Mouse (Mus musculus): ENCODE results near the gene Baz1b. TPM values are rescaled to one million over a fixed set of nuclear protein-coding genes. Genes with fewer than 3 reads are reported as not detected.

The Baz1b gene
- polyA plus RNA-seq, 1 experiment from 2014 or later = 40.4 TPM

DNA sequence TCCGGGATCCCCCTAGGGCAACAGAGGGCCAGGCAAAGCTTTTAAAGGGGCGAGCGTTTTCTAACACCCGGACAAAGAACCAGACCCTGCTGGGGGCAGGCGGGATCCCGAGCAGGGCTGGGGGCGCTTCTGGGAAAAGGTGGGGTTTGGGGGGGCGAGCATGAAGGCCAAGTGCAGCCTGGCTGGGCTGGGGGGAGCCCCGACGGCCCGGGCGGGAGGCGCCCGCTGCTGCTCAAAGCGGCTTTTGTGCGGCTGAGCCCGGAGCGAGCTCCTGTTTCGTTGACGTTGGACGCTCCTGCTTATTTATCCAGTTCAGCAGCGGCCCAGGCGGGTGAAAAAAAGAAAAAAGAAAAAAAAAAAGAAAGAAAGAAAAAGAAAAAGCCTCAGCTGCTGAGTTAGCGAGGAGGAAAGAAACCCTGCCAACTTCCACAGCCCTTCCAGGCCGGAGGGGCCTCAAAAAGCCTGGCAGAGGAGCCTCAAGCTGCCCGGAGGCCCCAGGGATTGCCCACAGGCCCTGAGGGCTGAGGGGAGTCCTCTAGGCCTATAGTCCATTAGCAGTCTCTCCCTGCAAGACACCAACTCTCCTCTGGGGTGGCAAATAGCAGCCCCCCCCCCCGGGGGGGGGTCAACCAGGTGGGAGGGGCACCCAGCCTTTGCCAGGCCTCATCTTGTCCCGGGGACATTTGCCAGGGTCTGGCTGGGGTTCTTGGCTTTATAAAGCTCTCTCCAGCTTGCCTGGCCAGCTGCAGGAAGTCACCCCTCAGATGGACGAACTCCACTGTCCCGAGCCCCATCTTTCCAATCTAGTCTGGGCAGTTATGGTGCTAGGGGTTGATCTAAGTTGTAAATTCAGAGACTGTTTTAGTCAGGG is 71.5 kb downstream of the Baz1b start:
- no peak for ATAC-seq (replicated peaks; ENCODE audit: low FRiP score)
- H3K4me3 ChIP-seq (replicated peaks) = peak overlapping the region; percentile 33
- H3K9ac ChIP-seq = peak overlapping the region; percentile 45
- H3K4me1 ChIP-seq = peaks cover 19% of the 10 kb centered on the region
- no peaks in the 10 kb centered on the region for H3K36me3 ChIP-seq
- no peaks in the 10 kb centered on the region for H3K9me3 ChIP-seq (replicated peaks)
- WGBS = 22% methylated on average over 30 of the region's 30 CpGs
- peak overlapping the region; percentile 57 for H3K4me2 ChIP-seq
- no peaks in the 10 kb centered on the region for H3K27me3 ChIP-seq
- H3K27ac ChIP-seq = peak overlapping the region; percentile 68

DNA sequence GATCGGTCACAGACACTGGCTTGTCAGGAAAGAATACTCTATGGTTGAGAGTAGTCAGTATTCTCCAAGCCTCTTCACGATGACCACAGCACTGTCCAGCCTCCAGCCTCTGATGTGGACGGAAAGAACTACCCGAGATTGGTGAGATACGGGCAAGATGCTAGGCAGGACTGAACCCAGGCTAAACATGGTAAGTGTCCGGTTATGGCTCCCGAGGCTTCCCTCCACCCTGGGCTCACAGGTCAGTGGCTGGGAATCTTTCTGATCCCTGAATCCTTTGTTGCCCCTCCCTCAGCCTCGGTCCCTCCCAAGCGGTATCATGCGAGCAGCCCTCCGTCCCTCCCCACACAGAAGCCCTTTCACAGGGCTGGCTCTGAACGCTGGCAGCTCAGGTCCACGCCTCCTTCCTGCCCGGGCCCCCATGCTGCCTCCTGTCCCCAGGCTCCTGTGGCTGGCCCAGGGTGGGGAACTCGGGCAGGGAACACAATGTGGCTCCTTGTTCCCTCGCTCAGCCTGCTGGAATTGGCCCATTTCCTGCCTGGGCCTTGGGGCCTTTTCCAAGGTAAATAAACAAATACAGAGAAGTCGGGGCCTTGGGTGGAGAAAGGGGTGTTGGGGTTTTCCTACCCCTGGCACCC is 76.9 kb downstream of the Baz1b start:
- no peaks in the 10 kb centered on the region for H3K9me3 ChIP-seq (replicated peaks)
- H3K27me3 ChIP-seq = no peaks in the 10 kb centered on the region
- peaks cover 14% of the 10 kb centered on the region for H3K4me1 ChIP-seq
- H3K36me3 ChIP-seq = no peaks in the 10 kb centered on the region
- ATAC-seq (replicated peaks; ENCODE audit: low FRiP score) = peak; percentile 67
- 10% methylated on average over 17 of the region's 17 CpGs for WGBS
- H3K4me3 ChIP-seq (replicated peaks) = peak overlapping the region; percentile 26
- H3K27ac ChIP-seq = peak overlapping the region; percentile 72
- H3K9ac ChIP-seq = no peak overlapping the region
- peak overlapping the region; percentile 54 for H3K4me2 ChIP-seq

DNA sequence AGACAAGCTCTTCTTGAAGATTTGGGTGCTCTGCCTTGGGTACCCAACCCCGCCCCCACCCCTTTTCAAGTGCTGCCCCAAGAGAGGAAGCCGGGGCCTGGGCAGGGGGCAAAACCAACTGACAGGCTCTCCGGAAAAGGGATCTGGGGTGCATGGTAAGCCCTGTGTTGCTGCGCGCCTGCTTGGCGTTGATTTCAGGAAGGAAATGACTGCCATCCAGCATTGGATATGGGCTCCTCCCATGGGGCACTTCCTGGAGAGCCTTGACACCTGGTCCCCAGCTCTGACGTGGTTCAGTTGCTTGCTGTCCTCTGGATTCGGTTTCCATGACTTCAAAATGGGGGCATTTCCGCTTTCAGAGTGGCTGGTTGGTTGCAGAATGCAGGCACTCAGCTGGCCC is 77.5 kb downstream of the Baz1b start:
- peak; percentile 62; the same call in 1 of the 2 replicates for ATAC-seq (replicated peaks; ENCODE audit: low FRiP score)
- Histone ChIP-seq H3K27ac (peak overlapping the region; percentile 72), H3K4me1 (peaks cover 20% of the 10 kb centered on the region), H3K4me3 (replicated peaks) (peak overlapping the region; percentile 26; the same call in 1 of the 2 replicates), H3K9ac (no peak overlapping the region), H3K9me3 (replicated peaks) (no peaks in the 10 kb centered on the region), H3K36me3 (no peaks in the 10 kb centered on the region), H3K27me3 (no peaks in the 10 kb centered on the region), H3K4me2 (peak overlapping the region; percentile 54)
- 36% methylated on average over 9 of the region's 9 CpGs for WGBS

DNA sequence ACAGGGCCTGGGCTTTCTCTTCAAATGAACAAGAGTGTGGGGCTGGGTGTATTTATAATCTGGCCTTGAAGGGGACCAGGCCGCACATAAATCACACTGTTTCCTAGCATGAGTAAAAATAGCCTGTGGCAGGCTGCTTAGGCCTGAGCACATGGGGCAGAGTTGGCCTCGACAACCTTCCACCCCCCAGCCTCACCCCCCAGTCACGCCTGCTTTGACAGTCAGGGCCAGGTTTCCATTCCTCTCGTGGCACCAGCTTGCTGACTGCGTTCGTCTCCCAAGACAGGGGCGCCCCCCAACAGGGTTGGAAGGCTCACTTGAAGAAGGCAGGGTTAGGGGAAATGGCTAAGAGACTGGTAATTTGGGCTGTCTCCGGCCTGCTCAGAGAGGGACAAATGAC is 82.4 kb downstream of the Baz1b start:
- Histone ChIP-seq H3K9me3 (replicated peaks) (no peaks in the 10 kb centered on the region), H3K4me1 (peaks cover 12% of the 10 kb centered on the region)

DNA sequence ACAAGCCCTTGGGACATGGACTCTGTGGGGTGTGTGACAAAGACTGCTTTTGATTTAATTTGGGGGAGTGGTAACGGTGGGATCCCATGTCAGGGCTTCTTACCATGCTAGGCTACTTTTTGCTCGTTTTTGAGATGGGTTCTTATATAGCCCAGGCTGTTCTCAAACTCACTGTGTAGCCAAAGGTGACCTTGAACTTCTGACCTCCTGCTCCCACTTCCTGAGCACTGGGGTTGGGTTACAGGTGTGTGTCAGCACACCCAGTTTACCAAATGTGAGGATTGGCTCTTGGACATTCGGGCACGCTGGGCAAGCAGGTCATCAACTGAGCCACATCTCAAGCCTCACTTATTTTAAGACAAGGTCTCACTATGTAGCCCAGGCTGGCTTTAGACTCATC is 83.3 kb downstream of the Baz1b start:
- no peaks in the 10 kb centered on the region for H3K9me3 ChIP-seq (replicated peaks)
- no peaks in the 10 kb centered on the region for H3K36me3 ChIP-seq
- H3K9ac ChIP-seq = no peak overlapping the region
- H3K4me1 ChIP-seq = peaks cover 14% of the 10 kb centered on the region
- H3K4me3 ChIP-seq (replicated peaks) = no peak overlapping the region
- no peak for ATAC-seq (replicated peaks; ENCODE audit: low FRiP score)
- WGBS = 70% methylated on average over 4 of the region's 4 CpGs
- H3K27ac ChIP-seq = no peak overlapping the region
- no peak overlapping the region for H3K4me2 ChIP-seq
- 0 out of 2 replicates have a peak, but pooled peaks cover 3% of the 10 kb centered on the region for H3K27me3 ChIP-seq

More for the DNA sequence above, 82.4 kb downstream of the Baz1b start:
- Histone ChIP-seq H3K4me2 (no peak overlapping the region), H3K27ac (no peak overlapping the region), H3K4me3 (replicated peaks) (no peak overlapping the region), H3K36me3 (no peaks in the 10 kb centered on the region), H3K9ac (no peak overlapping the region), H3K27me3 (no peaks in the 10 kb centered on the region)
- no peak for ATAC-seq (replicated peaks; ENCODE audit: low FRiP score)
- 49% methylated on average over 8 of the region's 8 CpGs for WGBS

DNA sequence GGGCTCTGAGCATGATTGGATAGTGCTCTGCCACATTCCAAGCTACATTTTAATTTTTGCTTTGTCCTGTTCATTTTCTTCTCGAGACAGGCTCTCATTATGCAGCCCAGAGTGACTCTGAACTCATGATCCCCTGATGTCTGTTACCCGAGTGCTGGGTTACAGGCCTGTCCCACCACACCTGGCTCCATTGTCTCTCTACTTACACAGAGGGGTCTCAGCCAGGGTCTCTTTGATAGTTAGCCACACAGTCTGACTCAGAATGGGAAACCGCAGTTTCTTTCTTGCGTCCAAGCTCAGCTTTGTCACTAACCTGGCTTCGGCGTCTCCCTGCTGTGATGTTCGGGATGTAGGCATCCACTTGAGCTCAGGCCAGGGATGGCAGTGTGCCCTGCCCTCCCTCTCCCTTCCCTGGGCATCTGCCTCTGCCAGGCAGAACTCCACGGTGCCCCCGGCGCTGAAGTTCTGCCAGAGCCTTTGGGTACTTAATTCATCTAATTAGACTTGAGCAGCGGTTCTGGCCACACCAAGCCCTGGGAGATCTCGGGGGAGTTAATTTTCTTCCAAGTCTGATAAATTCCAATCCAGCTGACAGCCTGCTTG is 84.6 kb downstream of the Baz1b start:
- no peak overlapping the region for H3K4me3 ChIP-seq (replicated peaks)
- 75% methylated on average over 12 of the region's 12 CpGs for WGBS

DNA sequence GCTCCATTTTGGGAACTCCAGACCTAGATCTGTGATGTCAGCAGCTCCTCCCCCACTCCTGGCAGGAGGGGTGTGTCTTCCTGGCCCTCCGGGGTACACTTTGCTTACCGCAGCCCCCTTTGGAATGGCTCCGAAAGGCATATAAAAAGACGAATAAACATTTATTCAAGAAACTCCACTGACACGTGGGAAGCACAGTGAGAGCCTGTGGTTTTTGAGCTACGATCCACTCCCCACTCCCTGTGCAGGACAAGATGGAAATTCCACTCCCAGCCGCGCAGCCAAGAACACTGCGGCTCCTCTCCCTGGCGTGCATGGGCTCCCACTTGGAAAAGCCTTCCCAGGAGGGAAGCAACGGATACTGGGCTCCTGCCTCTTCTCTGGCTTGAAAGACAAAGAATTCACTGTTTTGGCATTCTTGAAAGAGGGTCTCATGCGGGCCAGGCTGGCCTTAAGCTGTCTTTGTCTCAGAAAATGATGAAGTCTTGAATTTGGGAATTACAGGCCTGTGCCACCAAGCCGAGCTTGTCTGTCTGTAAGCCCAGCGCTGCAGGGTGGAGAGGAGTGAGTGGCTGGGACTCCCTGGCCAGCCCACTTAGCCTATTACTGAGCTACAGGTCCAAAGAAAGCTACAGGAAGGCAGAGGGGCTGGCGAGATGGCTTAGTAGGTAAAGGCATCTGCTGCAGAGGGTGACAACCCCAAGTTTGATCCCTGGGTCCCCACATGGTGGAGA is 87.8 kb downstream of the Baz1b start:
- Histone ChIP-seq H3K9me3 (replicated peaks) (no peaks in the 10 kb centered on the region), H3K27me3 (peaks cover 23% of the 10 kb centered on the region), H3K9ac (no peak overlapping the region), H3K4me2 (peak overlapping the region; percentile 35), H3K4me1 (peaks cover 17% of the 10 kb centered on the region), H3K36me3 (no peaks in the 10 kb centered on the region), H3K27ac (no peak overlapping the region), H3K4me3 (replicated peaks) (0 out of 2 replicates have a peak overlapping the region, but pooled peaks have one; percentile 2)
- ATAC-seq (replicated peaks; ENCODE audit: low FRiP score) = no peak
- 26% methylated on average over 15 of the region's 15 CpGs for WGBS

More for the DNA sequence above, 84.6 kb downstream of the Baz1b start:
- no peak for ATAC-seq (replicated peaks; ENCODE audit: low FRiP score)
- Histone ChIP-seq H3K4me2 (no peak overlapping the region), H3K9ac (no peak overlapping the region), H3K4me1 (peaks cover 22% of the 10 kb centered on the region), H3K36me3 (no peaks in the 10 kb centered on the region), H3K9me3 (replicated peaks) (no peaks in the 10 kb centered on the region), H3K27me3 (peaks cover 13% of the 10 kb centered on the region), H3K27ac (no peak overlapping the region)

DNA sequence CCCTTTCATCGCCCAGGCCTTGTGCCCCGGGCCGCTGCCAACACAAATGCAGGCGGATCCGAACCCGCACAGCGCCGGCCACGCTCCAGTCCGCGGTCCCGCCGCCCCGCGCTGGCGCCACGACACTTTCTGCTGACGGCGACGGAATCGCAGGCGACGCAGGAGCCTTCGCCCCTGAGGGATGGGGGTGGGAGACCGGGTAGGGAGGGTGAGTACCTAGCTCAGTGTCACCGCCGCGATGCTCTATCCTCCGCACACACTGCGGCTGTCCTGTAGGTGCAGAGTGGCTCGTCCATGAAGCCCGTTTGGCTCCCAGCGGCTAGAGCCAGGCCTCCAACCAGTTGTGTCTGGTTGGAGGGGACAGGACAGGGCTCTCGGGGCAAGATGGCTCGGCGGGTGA is 89.5 kb downstream of the Baz1b start:
- peaks cover 23% of the 10 kb centered on the region for H3K27me3 ChIP-seq

DNA sequence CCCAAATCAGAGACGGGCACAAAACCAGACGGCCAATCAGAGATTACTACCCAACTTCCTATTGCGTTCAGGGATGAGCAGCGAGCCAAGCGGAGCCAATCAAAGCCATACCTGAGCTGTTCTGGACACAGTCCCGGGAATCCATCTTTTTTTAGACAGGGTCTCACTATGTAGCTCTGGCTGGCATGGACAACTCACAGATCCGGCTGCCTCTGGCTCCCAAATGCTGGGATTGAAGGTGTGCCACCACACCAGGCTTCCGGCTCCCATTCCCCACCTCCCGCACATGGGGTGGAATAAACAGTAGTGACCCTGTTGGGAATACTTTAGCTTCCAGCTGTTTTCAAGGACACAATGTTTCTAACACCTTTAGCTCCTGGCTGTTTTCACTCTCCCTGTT is 93.2 kb downstream of the Baz1b start:
- 83% methylated on average over 9 of the region's 9 CpGs for WGBS
- H3K36me3 ChIP-seq = no peaks in the 10 kb centered on the region
- H3K27ac ChIP-seq = no peak overlapping the region
- H3K4me3 ChIP-seq (replicated peaks) = no peak overlapping the region
- peaks cover 20% of the 10 kb centered on the region for H3K27me3 ChIP-seq
- no peak overlapping the region for H3K9ac ChIP-seq
- H3K4me2 ChIP-seq = no peak overlapping the region
- peaks cover 10% of the 10 kb centered on the region for H3K4me1 ChIP-seq
- no peaks in the 10 kb centered on the region for H3K9me3 ChIP-seq (replicated peaks)
- no peak for ATAC-seq (replicated peaks; ENCODE audit: low FRiP score)

More for the DNA sequence above, 89.5 kb downstream of the Baz1b start:
- WGBS = 7% methylated on average over 36 of the region's 36 CpGs
- ATAC-seq (replicated peaks; ENCODE audit: low FRiP score) = no peak
- Histone ChIP-seq H3K4me3 (replicated peaks) (peak overlapping the region; percentile 32), H3K9ac (peak overlapping the region; percentile 33), H3K4me1 (peaks cover 17% of the 10 kb centered on the region), H3K27ac (no peak overlapping the region), H3K4me2 (peak overlapping the region; percentile 61), H3K36me3 (no peaks in the 10 kb centered on the region), H3K9me3 (replicated peaks) (no peaks in the 10 kb centered on the region)

DNA sequence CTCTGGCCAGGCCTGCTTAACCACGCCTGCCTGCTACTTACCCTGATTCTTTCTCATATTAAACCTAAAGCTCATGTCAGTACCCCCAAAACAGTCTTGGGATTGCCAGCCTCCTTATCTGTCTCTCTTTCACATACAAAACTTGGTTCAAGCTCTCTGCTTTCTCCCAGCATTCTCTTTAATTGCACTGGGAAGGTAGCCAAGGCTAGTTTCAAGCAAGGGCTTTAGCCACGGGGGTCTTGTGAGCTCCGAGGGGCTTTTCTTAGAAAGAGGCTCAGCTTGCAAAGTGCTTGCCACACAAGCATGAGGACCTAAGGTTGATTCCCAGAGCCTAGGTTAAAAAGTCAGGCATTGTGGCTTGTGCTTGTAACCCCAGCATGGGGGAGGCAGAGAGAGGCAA is 98.1 kb downstream of the Baz1b start:
- H3K9ac ChIP-seq = no peak overlapping the region
- ATAC-seq (replicated peaks; ENCODE audit: low FRiP score) = no peak
- H3K36me3 ChIP-seq = no peaks in the 10 kb centered on the region
- 0 out of 2 replicates have a peak, but pooled peaks cover 3% of the 10 kb centered on the region for H3K27me3 ChIP-seq
- H3K9me3 ChIP-seq (replicated peaks) = no peaks in the 10 kb centered on the region
- WGBS = 72% methylated on average over 3 of the region's 3 CpGs
- no peaks in the 10 kb centered on the region for H3K4me1 ChIP-seq
- no peak overlapping the region for H3K27ac ChIP-seq
- H3K4me3 ChIP-seq (replicated peaks) = no peak overlapping the region
- no peak overlapping the region for H3K4me2 ChIP-seq

DNA sequence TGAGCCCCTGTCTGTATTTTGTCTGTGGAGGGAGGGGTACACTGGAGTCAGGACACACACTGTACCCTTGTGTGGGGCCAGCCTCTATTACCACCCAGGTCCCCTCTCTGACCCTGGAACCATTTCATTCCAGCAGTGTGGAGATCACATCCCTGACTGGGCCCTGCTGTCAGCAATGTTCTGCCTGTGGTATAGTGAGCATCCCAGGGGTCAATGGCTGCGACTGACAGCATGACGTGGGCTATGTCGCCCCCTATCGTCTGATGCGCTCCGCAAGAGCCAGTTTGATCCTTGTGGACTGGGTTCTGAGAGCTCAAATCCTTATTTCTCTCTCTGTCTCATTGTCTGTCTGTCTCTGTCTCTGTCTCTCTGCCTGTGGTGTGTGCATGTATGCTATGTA is 99.1 kb downstream of the Baz1b start:
- ATAC-seq (replicated peaks; ENCODE audit: low FRiP score) = peak; percentile 66; the same call in 1 of the 2 replicates
- Histone ChIP-seq H3K9me3 (replicated peaks) (no peaks in the 10 kb centered on the region), H3K27ac (no peak overlapping the region), H3K36me3 (no peaks in the 10 kb centered on the region), H3K27me3 (0 out of 2 replicates have a peak, but pooled peaks cover 3% of the 10 kb centered on the region), H3K4me1 (no peaks in the 10 kb centered on the region), H3K9ac (no peak overlapping the region), H3K4me3 (replicated peaks) (no peak overlapping the region), H3K4me2 (no peak overlapping the region)
- WGBS = 0% methylated on average over 6 of the region's 6 CpGs

Data from kidney, embryonic 15.5 days (tissue).